Mouse (Mus musculus): ENCODE data around the gene Tceal9. TPM values are rescaled to one million over a fixed set of nuclear protein-coding genes. Genes with fewer than 3 reads are reported as not detected.
A peak's percentile ranks its signal among the peaks of the same experiment; 100 is the strongest.
"Not testable (repeated sequence)": the region's sequence is repeated elsewhere in the genome, so short reads cannot be mapped to it uniquely, and the experiment has no call there.

Gene Tceal9
- 100 to 1,000 TPM; 129 to 130 TPM for total RNA-seq (2021)

GRCm38 (mm10) chrX:136244574-136245229 lies at the start of gene Tceal9:
TSS of gene Tceal9 (plus strand) at chrX:136245079.
- peak; percentile 74 for DNase-seq
- intact Hi-C loops (cut with DNase I), result no loop called here

GRCm38 (mm10) chrX:136195193-136195944 lies 49.5 kb upstream of the Tceal9 start:
- intact Hi-C loops (cut with DNase I), result no loop called here
- no peak for DNase-seq

- DNase-seq, result peak; percentile 14
- intact Hi-C loops (cut with DNase I), result no loop called here
Observed at GRCm38 (mm10) chrX:136196873-136197272, 48.0 kb upstream of the Tceal9 start.

DNA sequence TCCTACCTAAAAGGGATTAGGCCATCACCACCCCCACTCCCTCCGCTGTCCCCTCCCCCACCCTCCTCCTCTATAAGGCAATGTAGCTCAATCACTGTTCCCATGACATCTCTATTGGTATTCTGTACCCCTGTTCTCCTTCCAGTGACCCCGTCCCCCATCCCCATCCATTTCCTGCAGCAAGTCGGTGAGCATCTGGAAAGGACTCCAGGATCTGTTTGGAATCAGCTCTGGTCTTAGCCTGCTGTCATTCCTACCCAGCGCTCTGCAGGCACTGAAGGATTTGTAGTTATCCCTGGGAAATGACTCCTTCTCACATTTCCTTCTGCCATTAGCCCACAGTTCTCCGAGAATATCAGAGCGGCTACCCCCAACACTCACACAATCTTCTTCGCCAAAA lies 41.6 kb upstream of the Tceal9 start:
- DNase-seq, result no peak
- intact Hi-C loops (cut with DNase I), result no loop called here

GRCm38 (mm10) chrX:136203664-136204066 lies 41.2 kb upstream of the Tceal9 start, which contains the start of gene Tceal5:
TSS of gene Tceal5 (minus strand) at chrX:136203876.
- intact Hi-C loops (cut with DNase I), result no loop called here
- peak; percentile 38 for DNase-seq

GRCm38 (mm10) chrX:136204406-136204805 lies 40.5 kb upstream of the Tceal9 start:
- intact Hi-C loops (cut with DNase I), result no loop called here

DNA sequence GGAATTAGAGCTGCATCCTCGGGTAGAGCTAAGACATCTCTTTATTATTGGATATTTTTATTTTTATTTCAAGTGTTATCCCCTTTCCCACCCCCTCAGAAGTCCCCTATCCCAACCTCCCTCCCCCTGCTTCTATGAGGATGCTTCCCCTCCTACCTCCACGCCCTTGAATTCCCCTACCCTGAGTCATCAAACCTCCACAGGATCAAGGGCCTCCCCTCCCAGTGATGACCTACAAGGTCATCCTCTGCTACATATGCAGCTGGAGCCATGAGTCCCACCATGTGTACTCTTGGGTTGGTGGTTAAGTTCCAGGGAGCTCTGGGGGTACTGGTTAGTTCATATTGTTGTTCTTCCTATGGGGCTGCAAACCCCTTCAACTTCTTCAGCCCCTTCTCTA lies 31.5 kb upstream of the Tceal9 start:
- no peak for DNase-seq

More at GRCm38 (mm10) chrX:136204406-136204805, 40.5 kb upstream of the Tceal9 start:
- no peak for DNase-seq

DNA sequence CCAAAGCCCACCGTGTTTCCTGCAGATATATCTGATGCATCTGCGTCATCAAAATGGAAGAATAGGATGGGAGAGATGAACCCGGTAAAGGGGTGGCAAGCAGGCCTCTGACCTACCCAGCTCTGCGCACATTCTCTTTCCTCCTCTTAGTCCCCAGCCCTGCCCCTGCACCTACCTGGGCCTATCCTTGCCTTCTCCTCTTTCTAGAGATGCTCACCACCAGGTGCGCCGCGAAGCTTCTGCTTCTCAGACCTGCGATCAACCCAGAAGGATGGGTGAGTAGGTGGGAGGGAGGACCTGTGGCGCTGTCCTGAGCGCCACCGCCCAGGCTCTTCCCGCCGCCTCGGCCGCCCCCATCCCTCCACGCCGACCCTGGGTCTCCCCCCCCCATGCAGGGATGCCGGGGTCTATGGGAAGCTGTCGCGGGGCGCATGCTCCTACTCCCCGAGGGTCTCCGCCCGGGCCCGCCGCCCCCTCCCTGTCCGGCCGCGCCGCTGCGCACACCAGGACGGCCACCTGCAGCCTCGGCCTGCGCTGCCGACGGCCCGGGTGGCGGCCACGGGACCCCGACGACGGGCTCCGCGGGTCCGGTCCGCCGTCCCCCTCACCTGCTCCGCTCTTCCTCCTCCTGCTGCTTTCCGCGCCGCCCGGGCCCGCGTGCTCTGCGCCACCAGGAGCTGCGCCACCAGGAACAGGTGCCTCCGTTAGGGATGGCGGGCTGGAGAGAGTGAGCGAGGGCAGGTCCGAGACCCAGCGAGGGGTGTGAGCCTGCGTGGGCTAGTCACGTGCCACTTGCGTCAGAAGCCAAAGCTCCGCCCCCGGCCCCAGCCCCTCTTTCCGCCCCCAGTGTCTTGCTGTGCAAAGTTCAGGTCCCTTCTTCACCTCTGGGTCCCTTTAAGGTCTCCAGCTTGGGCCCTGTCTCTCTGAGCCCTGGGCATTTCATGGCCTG lies 29.9 kb upstream of the Tceal9 start, which contains the start of the genes Tceal7 and Bex1:
TSS of gene Tceal7 (plus strand) at position 51 of the 949 bp plus-strand sequence.
TSS of gene Bex1 (minus strand) at position 785 of the 949 bp plus-strand sequence.
- DNase-seq; intact Hi-C loops (cut with DNase I): not testable (repeated sequence)

More for the DNA sequence above, 31.5 kb upstream of the Tceal9 start:
- intact Hi-C loops (cut with DNase I), result no loop called here

- DNase-seq, result no peak
- intact Hi-C loops (cut with DNase I), result no loop called here
Observed at GRCm38 (mm10) chrX:136216303-136216702, 28.6 kb upstream of the Tceal9 start.

GRCm38 (mm10) chrX:136223714-136224113 lies 21.2 kb upstream of the Tceal9 start:
- DNase-seq, result no peak
- intact Hi-C loops (cut with DNase I), result no loop called here

DNA sequence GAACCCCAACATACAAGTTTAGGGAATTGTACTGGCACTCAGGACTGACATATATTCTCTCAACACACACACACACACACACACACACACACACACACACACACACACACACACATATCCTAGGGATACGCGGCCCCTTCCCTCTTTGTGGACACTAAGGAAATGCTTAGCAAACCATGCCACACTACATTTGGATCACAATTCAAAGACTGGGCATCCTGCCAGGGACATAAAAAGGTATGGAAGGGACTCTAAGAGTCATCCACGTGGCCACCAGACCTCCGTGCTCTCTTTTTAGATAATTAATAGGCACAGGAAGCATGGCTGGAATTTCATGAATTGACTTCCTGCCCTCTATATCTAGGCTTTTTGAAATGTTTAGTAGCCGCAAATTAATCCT lies 17.1 kb upstream of the Tceal9 start:
- intact Hi-C loops (cut with DNase I), result no loop called here
- no peak for DNase-seq

DNA sequence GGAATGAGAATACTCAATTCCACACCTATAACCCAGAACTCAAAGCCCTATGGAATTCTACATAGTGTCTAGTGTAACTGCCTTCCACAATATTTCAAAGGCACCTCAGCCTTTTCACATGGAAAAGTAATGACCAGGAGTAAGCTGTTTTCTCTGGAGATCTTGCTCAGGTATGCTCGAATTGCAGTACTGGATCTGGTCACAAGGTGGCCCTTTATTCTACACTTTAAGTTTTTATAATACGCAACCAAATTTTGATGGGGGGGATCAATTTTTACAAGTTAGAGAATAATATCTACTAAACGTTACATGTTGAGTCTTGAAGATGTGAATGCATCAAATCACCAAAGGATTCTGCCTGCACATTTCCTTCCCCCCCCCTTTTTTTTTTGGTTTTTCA lies 6.8 kb upstream of the Tceal9 start:
- DNase-seq, result peak; percentile 24
- intact Hi-C loops (cut with DNase I), result loop anchor here (5.0 kb wide), 1 partner anchor 64 kb away; no protein-coding TSS in a partner anchor

GRCm38 (mm10) chrX:136243181-136243580 lies 1.7 kb upstream of the Tceal9 start:
- no peak for DNase-seq
- intact Hi-C loops (cut with DNase I), result no loop called here

- peak; percentile 37 for DNase-seq
- intact Hi-C loops (cut with DNase I), result no loop called here
Observed at GRCm38 (mm10) chrX:136245521-136246071, 717 bp downstream of the Tceal9 start.

DNA sequence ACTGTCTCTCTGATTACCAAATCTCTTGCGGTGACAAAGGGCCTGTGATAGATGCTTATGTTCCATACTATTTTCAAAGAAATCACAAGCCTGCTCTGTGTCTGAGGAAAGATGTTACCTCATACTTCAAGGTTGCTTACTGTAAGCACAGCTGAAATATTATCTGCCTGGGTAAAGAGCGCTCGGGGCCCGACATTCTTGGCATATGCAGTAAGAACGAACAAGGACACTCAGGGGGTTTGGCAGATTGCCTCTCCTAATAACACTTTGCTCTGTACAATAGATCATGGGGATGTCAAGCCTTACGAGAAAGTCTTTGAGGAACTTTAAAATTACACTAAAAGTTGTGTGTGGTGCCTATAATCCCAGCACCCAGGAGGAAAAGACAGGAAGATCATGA lies 3.9 kb downstream of the Tceal9 start:
- intact Hi-C loops (cut with DNase I), result no loop called here
- DNase-seq, result no peak

- no peak for DNase-seq
- intact Hi-C loops (cut with DNase I), result no loop called here
Observed at GRCm38 (mm10) chrX:136249671-136250070, 4.8 kb downstream of the Tceal9 start.

DNA sequence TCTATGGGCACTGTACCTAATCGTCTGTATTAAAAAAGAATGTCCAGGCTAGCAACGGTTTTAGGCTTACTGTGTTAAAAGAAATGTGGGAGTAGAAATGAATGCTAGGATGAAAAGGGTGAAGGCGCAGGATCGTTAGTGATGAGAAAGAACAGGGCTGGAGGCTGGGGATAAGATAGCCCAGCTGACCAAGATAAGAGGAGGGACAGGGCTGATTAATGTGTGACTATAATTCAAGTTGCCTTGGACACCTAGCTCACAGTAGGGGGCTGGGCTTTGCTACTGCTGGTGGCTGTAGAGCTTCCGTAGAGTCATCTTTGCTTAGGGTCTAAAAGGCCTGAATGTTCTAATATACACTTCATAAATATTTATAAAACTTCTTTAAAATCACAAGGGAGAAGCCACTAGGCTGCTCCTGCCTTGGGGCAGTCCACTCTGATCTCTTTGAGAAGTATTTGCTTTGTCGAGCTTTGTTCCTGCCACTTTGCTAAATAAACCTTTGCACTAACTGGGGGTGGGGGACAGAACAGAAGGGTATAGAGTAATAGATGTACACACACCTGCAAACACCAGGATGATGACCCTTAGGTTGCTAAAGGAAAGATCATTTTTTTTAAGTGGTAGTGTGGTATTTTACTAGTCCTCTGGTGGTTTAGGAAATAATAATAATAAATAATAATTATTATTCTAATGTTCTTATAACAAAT lies 7.3 kb downstream of the Tceal9 start:
- intact Hi-C loops (cut with DNase I), result no loop called here
- no peak for DNase-seq

DNA sequence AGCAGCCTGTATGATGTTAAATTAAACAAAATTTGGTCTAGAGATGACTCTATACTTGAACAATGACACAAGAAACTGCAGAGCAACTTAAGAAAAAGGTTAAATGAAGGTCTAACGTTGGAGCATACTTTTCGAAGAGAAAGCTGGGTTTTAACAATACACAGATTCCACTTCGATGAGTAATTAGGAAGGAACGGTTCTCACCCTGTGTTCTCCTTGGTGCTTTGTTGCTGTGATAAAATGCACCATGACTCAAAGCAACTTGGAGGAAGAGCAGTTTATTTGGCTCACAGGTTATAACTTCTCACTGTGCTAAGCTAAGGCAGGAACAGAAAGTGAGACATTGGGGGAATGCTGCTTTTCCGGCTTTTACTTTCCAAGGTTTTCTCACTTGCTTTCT lies 22.8 kb downstream of the Tceal9 start:
- intact Hi-C loops (cut with DNase I), result no loop called here
- DNase-seq, result no peak

DNA sequence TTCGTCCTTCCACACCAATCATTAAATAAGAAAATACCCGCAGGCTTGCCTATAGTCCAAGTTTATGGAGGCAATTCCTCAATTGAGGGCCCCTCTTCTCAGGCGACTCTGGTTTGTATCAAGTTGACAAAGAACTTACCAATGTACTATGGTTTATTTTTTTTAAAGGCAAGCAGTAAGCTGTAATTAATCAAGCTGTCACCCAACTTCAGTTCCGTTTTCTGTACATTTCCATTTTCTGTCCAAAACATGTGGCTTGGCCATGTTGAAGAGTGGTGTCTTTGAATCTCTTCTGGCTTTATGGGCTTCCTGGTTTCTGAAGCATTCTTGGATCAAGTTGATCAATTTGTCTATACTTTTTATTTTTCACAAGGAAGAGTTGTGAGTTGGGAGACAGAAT lies 23.3 kb downstream of the Tceal9 start:
- DNase-seq, result no peak
- intact Hi-C loops (cut with DNase I), result no loop called here

Data from left cerebral cortex, postnatal 4 days (tissue).